33 mouse cellular contexts compared by ENCODE assay signal in genomic region chr19:37699711-37700110, GRCm38 (mm10). TPM values are rescaled to one million over a fixed set of nuclear protein-coding genes. Genes with fewer than 3 reads are reported as not detected.
"Had no signal": no experiment of that assay in that cellular context is flagged by ENCODE, and none has a peak within 500 bp of the region (broad histone marks: within the 10 kb centered on the region; RNA-seq: fewer than 3 reads in every experiment).

No protein-coding gene starts in this region.

- DNase-seq: gastrocnemius, postnatal 14 days; gastrocnemius, postnatal 36 days; heart, adult 2 months; heart, postnatal 14 days; heart, postnatal 36 days; kidney, adult 11 months; kidney, adult 2 months; kidney, adult 9 months; kidney, postnatal 14 days; kidney, postnatal 36 days; layer of hippocampus, adult 9-11 months; liver; liver, embryonic 13.5 days had no signal

- H3K9ac ChIP-seq: heart, embryonic 13.5 days; heart, embryonic 15.5 days; hindbrain, embryonic 15.5 days; kidney, embryonic 15.5 days; liver, embryonic 13.5 days; liver, embryonic 15.5 days had no signal

- H3K4me2 ChIP-seq: liver, embryonic 15.5 days had no signal

- H3K36me3 ChIP-seq: heart, embryonic 13.5 days; heart, embryonic 15.5 days; hindbrain, embryonic 12.5 days; hindbrain, embryonic 15.5 days; kidney, embryonic 15.5 days; liver, embryonic 13.5 days; liver, embryonic 15.5 days had no signal

- H3K4me3 ChIP-seq: heart, adult 2 months; left cerebral cortex, adult 2 months; liver, embryonic 15.5 days had no signal

- H3K27ac ChIP-seq: heart, adult 2 months; heart, embryonic 13.5 days; heart, embryonic 15.5 days; hindbrain, embryonic 12.5 days; hindbrain, embryonic 15.5 days; hindbrain, postnatal 0 days; kidney, embryonic 15.5 days; kidney, postnatal 0 days; left cerebral cortex, adult 2 months; liver, embryonic 13.5 days; liver, embryonic 15.5 days had no signal

- ATAC-seq: hindbrain, postnatal 0 days; intestine, embryonic 16.5 days had no signal

- H3K9me3 ChIP-seq: heart, embryonic 13.5 days; heart, embryonic 15.5 days; hindbrain, embryonic 12.5 days; hindbrain, embryonic 15.5 days; kidney, embryonic 15.5 days; liver, embryonic 13.5 days; liver, embryonic 15.5 days had no signal

RNA-seq across cellular contexts. Expression of gene Cyp26a1, which starts 2.1 kb away (rescaled TPM):
- total RNA-seq: gastrocnemius, adult 18-20 months; heart, postnatal 36 days; hematopoietic stem cell, adult 5-6 weeks; hindbrain, postnatal 0 days; left cerebral cortex, postnatal 36 days had no signal
- polyA plus RNA-seq: hindbrain, postnatal 0 days; large intestine, adult 2 months had no signal

RNA-seq across cellular contexts. Expression of gene Cyp26c1, which starts 14.3 kb away (rescaled TPM):
- total RNA-seq: gastrocnemius, adult 18-20 months; gastrocnemius, adult 8-10 months; gastrocnemius, postnatal 14 days; gastrocnemius, postnatal 36 days; heart, adult 2 months; heart, postnatal 36 days; hematopoietic stem cell, adult 5-6 weeks; hindbrain, postnatal 0 days; layer of hippocampus, adult 18-20 months; left cerebral cortex, postnatal 14 days; left cerebral cortex, postnatal 36 days had no signal
- polyA plus RNA-seq: heart, adult 2 months; heart, embryonic 11.5 days; heart, embryonic 13.5 days; heart, embryonic 15.5 days; heart, postnatal 0 days; hindbrain, embryonic 15.5 days; hindbrain, postnatal 0 days; intestine, embryonic 14.5 days; intestine, embryonic 16.5 days; kidney, embryonic 15.5 days; kidney, postnatal 0 days; liver, embryonic 13.5 days; liver, embryonic 15.5 days had no signal
